Mouse (Mus musculus): ENCODE measurements at regions not wholly inside any gene's neighbourhood (a gene's known extent, or its start where the extent isn't known, plus 50 kb on each side); places are given as distances from the start of the nearest gene placed in this dataset.

- no peak for DNase-seq (ENCODE audit: extremely low read depth, low read depth)
These were observed 92.9 kb upstream of the Dapk1 start for GRCm38 (mm10) chr13:60508856-60509255.

- no peak for DNase-seq (ENCODE audit: extremely low read depth, low read depth)
These were observed 90.6 kb upstream of the Dapk1 start for GRCm38 (mm10) chr13:60511101-60511500.

GRCm38 (mm10) chr13:60511628-60512027 lies 90.1 kb upstream of the Dapk1 start:
- no peak for DNase-seq (ENCODE audit: extremely low read depth, low read depth)

GRCm38 (mm10) chr13:60513756-60514155 lies 88.0 kb upstream of the Dapk1 start:
- DNase-seq (ENCODE audit: extremely low read depth, low read depth), result no peak

GRCm38 (mm10) chr13:60514806-60515205 lies 86.9 kb upstream of the Dapk1 start:
- no peak for DNase-seq (ENCODE audit: extremely low read depth, low read depth)

- DNase-seq (ENCODE audit: extremely low read depth, low read depth), result no peak
These were observed 83.7 kb upstream of the Dapk1 start for GRCm38 (mm10) chr13:60518010-60518409.

- DNase-seq (ENCODE audit: extremely low read depth, low read depth), result no peak
These were observed 82.0 kb upstream of the Dapk1 start for GRCm38 (mm10) chr13:60519708-60520107.

- no peak for DNase-seq (ENCODE audit: extremely low read depth, low read depth)
These were observed 78.9 kb upstream of the Dapk1 start for GRCm38 (mm10) chr13:60522719-60523450.

- no peak for DNase-seq (ENCODE audit: extremely low read depth, low read depth)
These were observed 73.9 kb upstream of the Dapk1 start for GRCm38 (mm10) chr13:60527806-60528205.

GRCm38 (mm10) chr13:60528819-60529218 lies 72.9 kb upstream of the Dapk1 start:
- DNase-seq (ENCODE audit: extremely low read depth, low read depth), result no peak

GRCm38 (mm10) chr13:60529381-60530069 lies 72.2 kb upstream of the Dapk1 start:
- no peak for DNase-seq (ENCODE audit: extremely low read depth, low read depth)

- no peak for DNase-seq (ENCODE audit: extremely low read depth, low read depth)
These were observed 67.8 kb upstream of the Dapk1 start for GRCm38 (mm10) chr13:60533871-60534427.

- DNase-seq (ENCODE audit: extremely low read depth, low read depth), result no peak
These were observed 67.2 kb upstream of the Dapk1 start for GRCm38 (mm10) chr13:60534501-60534900.

- no peak for DNase-seq (ENCODE audit: extremely low read depth, low read depth)
These were observed 66.7 kb upstream of the Dapk1 start for GRCm38 (mm10) chr13:60535045-60535444.

- no peak for DNase-seq (ENCODE audit: extremely low read depth, low read depth)
These were observed 65.0 kb upstream of the Dapk1 start for GRCm38 (mm10) chr13:60536725-60537124.

- DNase-seq (ENCODE audit: extremely low read depth, low read depth), result no peak
These were observed 63.6 kb upstream of the Dapk1 start for GRCm38 (mm10) chr13:60538110-60538509.

- DNase-seq (ENCODE audit: extremely low read depth, low read depth), result peak; percentile 27
These were observed 60.6 kb upstream of the Dapk1 start for GRCm38 (mm10) chr13:60541165-60541564.

GRCm38 (mm10) chr13:60544363-60544762 lies 57.4 kb upstream of the Dapk1 start:
- DNase-seq (ENCODE audit: extremely low read depth, low read depth), result no peak

- DNase-seq (ENCODE audit: extremely low read depth, low read depth), result no peak
These were observed 55.6 kb upstream of the Dapk1 start for GRCm38 (mm10) chr13:60545999-60546733.
